Mouse (Mus musculus): ENCODE results near the gene Ptprt. TPM values are rescaled to one million over a fixed set of nuclear protein-coding genes. Genes with fewer than 3 reads are reported as not detected.

Gene Ptprt
- polyA plus RNA-seq, 1 experiment from 2014 or later: 1.8 TPM

DNA sequence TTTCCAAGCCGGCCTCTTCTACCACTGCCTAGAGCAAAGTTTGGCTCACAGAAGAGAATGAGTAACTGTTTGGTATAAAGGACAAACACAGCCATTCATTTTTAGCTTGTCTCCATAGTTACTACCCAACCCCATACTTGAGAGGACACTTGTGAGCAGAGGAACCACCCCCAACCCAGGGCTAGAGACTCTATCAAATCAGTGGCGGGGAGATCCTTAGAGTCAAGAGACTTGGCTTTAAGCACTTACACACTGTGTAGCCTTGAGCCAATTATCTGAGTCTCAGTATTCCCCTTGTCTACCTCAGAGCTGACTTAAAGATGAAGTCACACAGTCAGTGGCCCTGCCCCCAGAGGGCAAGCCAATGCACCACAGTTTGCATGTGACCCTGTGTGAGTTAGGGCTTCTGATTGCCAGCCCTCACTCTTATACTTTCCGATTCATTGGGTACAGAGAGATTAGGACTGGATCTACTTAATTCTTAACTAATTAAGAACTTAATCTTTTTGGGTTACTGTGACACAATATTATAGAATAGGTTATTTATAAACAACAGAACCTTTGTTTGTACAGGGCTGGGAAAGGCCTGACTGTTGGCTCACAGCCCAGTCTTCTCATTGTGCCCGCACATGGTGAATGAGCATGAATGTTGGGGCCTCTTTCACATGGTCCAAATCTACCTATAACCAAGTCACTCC, 529.2 kb downstream of the Ptprt start:
- no peaks in the 10 kb centered on the region for H3K4me1 ChIP-seq (replicated peaks; ENCODE audit: control insufficient read depth, insufficient read depth, low read length)
- 0 out of 2 replicates have a peak, but pooled peaks cover 2% of the 10 kb centered on the region for H3K27me3 ChIP-seq (ENCODE audit: control insufficient read depth, insufficient read depth, low read length)
- no peak overlapping the region for H3K4me3 ChIP-seq (ENCODE audit: low read depth, low read length)
- no peaks in the 10 kb centered on the region for H3K36me3 ChIP-seq (ENCODE audit: control insufficient read depth, insufficient read depth, low read length)
- DNase-seq (ENCODE audit: low spot score) (peak; percentile 52), ATAC-seq (replicated peaks; ENCODE audit: low FRiP score) (peak; percentile 85)
- no peak overlapping the region for H3K9ac ChIP-seq (ENCODE audit: low read length)
- no peaks in the 10 kb centered on the region for H3K9me3 ChIP-seq (ENCODE audit: control insufficient read depth, low read length)
- no peak overlapping the region for H3K4me2 ChIP-seq (ENCODE audit: low read depth, low read length, severe bottlenecking)
- WGBS: 67% methylated on average over 4 of the region's 4 CpGs
- no peak overlapping the region for H3K27ac ChIP-seq (ENCODE audit: low read depth, low read length)

DNA sequence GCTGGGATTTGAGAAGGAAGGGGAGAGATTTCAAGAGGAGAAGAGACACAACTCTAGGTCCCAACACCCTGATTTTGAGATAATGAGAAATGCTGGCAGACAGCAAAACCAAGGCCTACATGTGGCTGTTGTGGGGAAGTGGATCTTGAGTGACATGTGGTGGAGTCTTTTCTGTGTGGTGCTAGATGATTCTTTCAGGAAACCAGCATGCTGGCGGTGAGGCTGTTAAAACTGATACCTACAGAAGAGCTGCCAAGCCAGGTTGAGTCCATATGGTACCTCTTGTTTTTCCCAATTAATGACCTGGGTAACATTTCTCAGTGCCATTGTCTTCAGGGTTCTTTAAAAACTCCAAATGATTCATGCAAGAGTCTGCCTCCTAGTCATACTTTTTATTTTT, 531.1 kb downstream of the Ptprt start:
- H3K4me2 ChIP-seq (ENCODE audit: low read depth, low read length, severe bottlenecking): no peak overlapping the region
- no peaks in the 10 kb centered on the region for H3K4me1 ChIP-seq (replicated peaks; ENCODE audit: control insufficient read depth, insufficient read depth, low read length)
- no peaks in the 10 kb centered on the region for H3K9me3 ChIP-seq (ENCODE audit: control insufficient read depth, low read length)
- DNase-seq (ENCODE audit: low spot score): no peak
- H3K27ac ChIP-seq (ENCODE audit: low read depth, low read length): no peak overlapping the region
- ATAC-seq (replicated peaks; ENCODE audit: low FRiP score): no peak
- no peak overlapping the region for H3K9ac ChIP-seq (ENCODE audit: low read length)
- no peaks in the 10 kb centered on the region for H3K36me3 ChIP-seq (ENCODE audit: control insufficient read depth, insufficient read depth, low read length)
- no peak overlapping the region for H3K4me3 ChIP-seq (ENCODE audit: low read depth, low read length)
- 84% methylated on average over 1 of the region's 1 CpGs for WGBS
- 0 out of 2 replicates have a peak, but pooled peaks cover 2% of the 10 kb centered on the region for H3K27me3 ChIP-seq (ENCODE audit: control insufficient read depth, insufficient read depth, low read length)

DNA sequence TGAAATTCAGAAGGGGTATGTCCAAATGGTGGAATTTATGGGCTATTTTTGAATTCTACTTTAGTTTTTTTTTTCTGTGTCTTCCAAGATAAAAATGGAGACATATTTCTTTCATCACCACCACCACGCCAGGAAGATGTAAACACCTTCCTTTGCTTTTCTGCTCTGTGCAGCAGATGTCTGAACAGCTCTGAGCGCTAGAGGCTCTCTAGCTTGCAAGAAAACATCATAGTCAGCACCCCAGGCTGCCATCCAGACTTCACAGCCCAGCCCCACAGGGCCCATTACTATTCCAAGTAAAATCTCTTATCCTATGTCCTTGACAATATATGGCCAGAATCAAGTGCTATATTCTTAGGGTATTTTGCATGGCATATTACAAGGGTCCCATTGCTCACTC, 542.9 kb downstream of the Ptprt start:
- Histone ChIP-seq H3K9ac (ENCODE audit: low read length) (no peak overlapping the region), H3K4me3 (ENCODE audit: low read depth, low read length) (no peak overlapping the region), H3K27ac (ENCODE audit: low read depth, low read length) (no peak overlapping the region), H3K36me3 (ENCODE audit: control insufficient read depth, insufficient read depth, low read length) (no peaks in the 10 kb centered on the region), H3K4me2 (ENCODE audit: low read depth, low read length, severe bottlenecking) (no peak overlapping the region), H3K27me3 (ENCODE audit: control insufficient read depth, insufficient read depth, low read length) (no peaks in the 10 kb centered on the region), H3K9me3 (ENCODE audit: control insufficient read depth, low read length) (no peaks in the 10 kb centered on the region), H3K4me1 (replicated peaks; ENCODE audit: control insufficient read depth, insufficient read depth, low read length) (no peaks in the 10 kb centered on the region)
- DNase-seq (ENCODE audit: low spot score) (no peak), ATAC-seq (replicated peaks; ENCODE audit: low FRiP score) (no peak)
- 84% methylated on average over 2 of the region's 2 CpGs for WGBS

DNA sequence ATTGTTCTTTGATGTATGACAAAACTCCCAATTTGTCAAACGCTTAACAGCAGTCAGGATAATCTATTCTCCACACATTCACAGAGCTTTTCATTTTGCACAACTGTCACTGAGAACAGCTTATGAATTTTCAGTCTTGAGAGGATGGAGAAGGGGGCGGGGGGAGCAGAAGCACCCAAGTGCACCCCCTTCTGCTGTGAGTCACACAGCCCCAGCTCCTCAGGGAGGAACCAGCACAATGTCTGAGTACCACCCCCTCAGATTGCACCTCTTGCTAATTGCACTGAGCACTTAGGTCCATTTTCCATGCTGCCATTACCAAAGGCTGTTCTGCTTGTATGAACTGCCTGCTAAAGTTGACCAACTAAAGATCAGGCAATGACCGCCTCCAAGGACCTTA, 578.6 kb downstream of the Ptprt start:
- no peak for DNase-seq (ENCODE audit: low spot score)
- Histone ChIP-seq H3K9ac (ENCODE audit: low read length) (no peak overlapping the region), H3K27me3 (ENCODE audit: control insufficient read depth, insufficient read depth, low read length) (no peaks in the 10 kb centered on the region), H3K27ac (ENCODE audit: low read depth, low read length) (no peak overlapping the region), H3K4me1 (replicated peaks; ENCODE audit: control insufficient read depth, insufficient read depth, low read length) (no peaks in the 10 kb centered on the region), H3K4me3 (ENCODE audit: low read depth, low read length) (no peak overlapping the region), H3K9me3 (ENCODE audit: control insufficient read depth, low read length) (no peaks in the 10 kb centered on the region), H3K4me2 (ENCODE audit: low read depth, low read length, severe bottlenecking) (no peak overlapping the region), H3K36me3 (ENCODE audit: control insufficient read depth, insufficient read depth, low read length) (no peaks in the 10 kb centered on the region)
- ATAC-seq (replicated peaks; ENCODE audit: low FRiP score): no peak
- 90% methylated on average over 3 of the region's 3 CpGs for WGBS

DNA sequence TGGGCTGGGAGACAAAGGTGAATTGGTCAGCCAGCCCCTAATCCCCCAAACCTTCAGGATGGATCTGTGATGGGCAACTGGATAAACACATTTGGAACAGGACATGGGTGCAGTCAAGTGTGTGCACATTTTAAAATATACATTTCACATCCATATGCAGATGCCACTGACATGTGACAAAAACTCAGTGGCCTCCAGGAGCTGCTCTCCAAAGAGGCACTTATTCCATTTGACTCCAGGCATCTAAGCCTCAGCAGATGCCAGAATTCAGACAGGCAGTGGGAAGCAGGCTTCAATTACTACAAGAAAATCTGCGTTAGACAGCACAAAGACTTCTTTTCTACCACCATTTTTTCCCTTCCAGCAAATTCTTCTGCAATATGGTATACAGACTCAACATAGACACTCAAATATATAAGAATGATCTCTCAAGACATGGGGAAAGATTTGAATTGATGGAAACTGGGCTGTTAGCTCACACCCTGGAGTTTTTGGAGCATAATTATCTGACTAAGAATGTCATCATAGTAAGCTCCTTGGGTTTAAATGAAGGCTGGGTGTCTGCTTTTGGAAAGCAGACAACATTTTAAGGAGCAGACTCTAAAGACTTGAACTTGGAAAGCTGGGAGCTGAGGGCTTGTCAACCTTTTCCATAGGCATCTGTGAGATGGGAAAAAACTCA, 580.1 kb downstream of the Ptprt start:
- Histone ChIP-seq H3K9me3 (ENCODE audit: control insufficient read depth, low read length) (no peaks in the 10 kb centered on the region), H3K36me3 (ENCODE audit: control insufficient read depth, insufficient read depth, low read length) (no peaks in the 10 kb centered on the region), H3K4me3 (ENCODE audit: low read depth, low read length) (no peak overlapping the region), H3K27me3 (ENCODE audit: control insufficient read depth, insufficient read depth, low read length) (no peaks in the 10 kb centered on the region), H3K4me2 (ENCODE audit: low read depth, low read length, severe bottlenecking) (no peak overlapping the region), H3K27ac (ENCODE audit: low read depth, low read length) (no peak overlapping the region), H3K9ac (ENCODE audit: low read length) (no peak overlapping the region), H3K4me1 (replicated peaks; ENCODE audit: control insufficient read depth, insufficient read depth, low read length) (no peaks in the 10 kb centered on the region)
- ATAC-seq (replicated peaks; ENCODE audit: low FRiP score) (no peak), DNase-seq (ENCODE audit: low spot score) (no peak)
- WGBS: 33% methylated on average over 1 of the region's 1 CpGs

DNA sequence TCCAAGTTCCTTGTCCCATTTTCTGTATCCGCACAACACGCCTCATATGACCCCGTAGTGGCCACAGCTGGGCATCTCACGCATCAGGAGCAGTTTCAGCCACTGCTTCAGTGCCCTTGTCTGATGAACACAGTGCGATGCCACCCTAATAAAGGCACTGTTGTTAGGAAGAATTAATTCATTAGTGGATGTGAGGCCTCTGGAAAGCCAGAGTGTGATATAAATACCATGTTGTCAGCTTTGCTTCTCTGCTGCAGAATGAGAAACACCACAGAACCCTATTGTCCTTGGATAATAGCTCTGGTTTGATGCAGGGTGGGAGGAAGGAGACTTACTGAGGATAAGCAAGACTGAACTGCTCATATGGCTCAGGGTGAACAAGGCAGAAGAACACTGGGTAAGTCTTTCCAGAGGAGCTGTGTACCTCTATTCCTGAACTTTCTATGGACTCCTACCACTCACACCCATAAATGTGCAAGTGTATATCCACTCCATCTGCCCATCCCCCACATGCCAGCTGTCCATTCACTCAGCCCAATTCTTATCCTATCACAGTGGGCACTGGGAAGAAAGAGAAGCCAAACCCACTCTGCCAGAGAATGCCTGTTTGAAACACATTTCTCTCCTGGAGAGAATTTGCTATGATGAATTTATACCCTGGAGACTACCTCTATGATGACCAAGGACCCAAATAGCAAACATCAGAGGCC, 582.2 kb downstream of the Ptprt start:
- ATAC-seq (replicated peaks; ENCODE audit: low FRiP score) (no peak; the same call in 1 of the 2 replicates), DNase-seq (ENCODE audit: low spot score) (no peak)
- H3K9ac ChIP-seq (ENCODE audit: low read length): no peak overlapping the region
- H3K36me3 ChIP-seq (ENCODE audit: control insufficient read depth, insufficient read depth, low read length): no peaks in the 10 kb centered on the region
- 88% methylated on average over 5 of the region's 5 CpGs for WGBS
- no peak overlapping the region for H3K4me2 ChIP-seq (ENCODE audit: low read depth, low read length, severe bottlenecking)
- no peak overlapping the region for H3K4me3 ChIP-seq (ENCODE audit: low read depth, low read length)
- no peaks in the 10 kb centered on the region for H3K27me3 ChIP-seq (ENCODE audit: control insufficient read depth, insufficient read depth, low read length)
- H3K27ac ChIP-seq (ENCODE audit: low read depth, low read length): no peak overlapping the region
- no peaks in the 10 kb centered on the region for H3K4me1 ChIP-seq (replicated peaks; ENCODE audit: control insufficient read depth, insufficient read depth, low read length)
- no peaks in the 10 kb centered on the region for H3K9me3 ChIP-seq (ENCODE audit: control insufficient read depth, low read length)

DNA sequence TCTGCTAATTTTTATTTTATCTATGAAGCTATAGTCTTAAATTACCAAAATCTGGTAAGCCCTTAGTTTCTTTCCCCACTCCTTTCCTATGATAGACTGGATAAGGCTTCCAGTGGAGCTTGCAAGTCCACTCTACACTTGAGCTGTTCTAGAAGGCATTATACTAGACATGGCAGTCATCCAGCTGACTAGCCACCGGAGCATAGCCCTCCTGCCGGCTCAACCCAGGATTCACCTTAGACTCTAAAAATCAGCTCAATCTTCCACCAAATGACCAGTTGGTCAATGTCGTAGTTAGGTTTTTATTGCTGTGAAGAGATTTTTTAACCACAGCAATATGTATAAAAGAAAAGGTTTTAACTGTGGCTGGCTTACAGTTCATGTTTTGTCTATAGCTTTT, 608.1 kb downstream of the Ptprt start:
- Histone ChIP-seq H3K27ac (ENCODE audit: low read depth, low read length) (no peak overlapping the region), H3K27me3 (ENCODE audit: control insufficient read depth, insufficient read depth, low read length) (no peaks in the 10 kb centered on the region), H3K4me1 (replicated peaks; ENCODE audit: control insufficient read depth, insufficient read depth, low read length) (no peaks in the 10 kb centered on the region), H3K4me3 (ENCODE audit: low read depth, low read length) (no peak overlapping the region), H3K9ac (ENCODE audit: low read length) (no peak overlapping the region), H3K4me2 (ENCODE audit: low read depth, low read length, severe bottlenecking) (no peak overlapping the region), H3K9me3 (ENCODE audit: control insufficient read depth, low read length) (no peaks in the 10 kb centered on the region), H3K36me3 (ENCODE audit: control insufficient read depth, insufficient read depth, low read length) (no peaks in the 10 kb centered on the region)
- DNase-seq (ENCODE audit: low spot score) (no peak), ATAC-seq (replicated peaks; ENCODE audit: low FRiP score) (no peak)
- WGBS: 96% methylated on average over 3 of the region's 3 CpGs

DNA sequence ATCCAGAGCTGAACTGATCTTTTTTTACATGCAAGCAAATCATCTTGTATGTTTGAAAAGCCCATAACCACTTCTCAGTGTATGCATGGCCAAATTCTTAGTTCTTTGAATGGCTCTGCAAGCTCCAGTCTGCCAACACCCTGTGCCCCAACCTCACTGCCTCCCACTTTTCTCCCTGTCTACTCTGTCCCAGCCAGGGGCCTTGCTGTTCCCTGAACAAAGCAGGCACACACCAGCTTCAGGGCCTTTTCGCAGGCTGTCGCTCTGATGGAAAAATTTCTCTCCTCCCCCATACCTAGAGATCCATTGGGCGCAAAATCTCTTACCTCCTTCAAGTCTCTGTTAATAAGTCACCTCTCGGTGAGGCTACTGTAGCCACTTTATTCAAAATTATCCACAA, 610.7 kb downstream of the Ptprt start:
- H3K27me3 ChIP-seq (ENCODE audit: control insufficient read depth, insufficient read depth, low read length): no peaks in the 10 kb centered on the region
- ATAC-seq (replicated peaks; ENCODE audit: low FRiP score) (no peak), DNase-seq (ENCODE audit: low spot score) (no peak)
- WGBS: 80% methylated on average over 4 of the region's 4 CpGs
- no peak overlapping the region for H3K4me3 ChIP-seq (ENCODE audit: low read depth, low read length)
- H3K27ac ChIP-seq (ENCODE audit: low read depth, low read length): no peak overlapping the region
- no peaks in the 10 kb centered on the region for H3K4me1 ChIP-seq (replicated peaks; ENCODE audit: control insufficient read depth, insufficient read depth, low read length)
- H3K9ac ChIP-seq (ENCODE audit: low read length): no peak overlapping the region
- no peak overlapping the region for H3K4me2 ChIP-seq (ENCODE audit: low read depth, low read length, severe bottlenecking)
- no peaks in the 10 kb centered on the region for H3K9me3 ChIP-seq (ENCODE audit: control insufficient read depth, low read length)
- H3K36me3 ChIP-seq (ENCODE audit: control insufficient read depth, insufficient read depth, low read length): no peaks in the 10 kb centered on the region
